Mouse (Mus musculus): ENCODE results near the gene 4933405L10Rik. TPM values are rescaled to one million over a fixed set of nuclear protein-coding genes. Genes with fewer than 3 reads are reported as not detected.

Gene 4933405L10Rik
- total RNA-seq, 4 experiments from 2014 or later = 0.41 to 0.78 (median 0.45) TPM

DNA sequence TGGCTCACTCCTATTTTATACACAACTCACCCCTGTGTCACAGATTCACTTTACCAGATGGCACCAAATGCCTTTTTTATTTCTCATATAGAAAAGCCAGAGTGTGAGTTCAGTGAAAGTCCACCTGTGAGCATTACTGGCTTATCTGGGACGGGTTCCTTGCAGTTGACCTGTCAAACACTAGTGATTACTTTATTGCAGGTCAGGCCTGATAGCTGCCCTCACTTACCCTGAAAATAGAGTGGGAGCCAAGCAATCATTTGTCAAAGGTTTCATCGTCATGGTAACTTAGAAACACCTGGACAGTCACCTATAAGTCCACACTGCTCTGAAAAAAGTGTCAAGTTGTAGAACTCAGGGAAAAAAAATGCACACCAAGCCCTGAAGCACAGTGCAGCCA, 47.2 kb downstream of the 4933405L10Rik start:
- no peak for DNase-seq (ENCODE audit: low spot score in 2 of 2)

- no peak for DNase-seq (ENCODE audit: low spot score in 2 of 2)
These were observed 50.4 kb downstream of the 4933405L10Rik start for GRCm38 (mm10) chr8:105757796-105758276.

DNA sequence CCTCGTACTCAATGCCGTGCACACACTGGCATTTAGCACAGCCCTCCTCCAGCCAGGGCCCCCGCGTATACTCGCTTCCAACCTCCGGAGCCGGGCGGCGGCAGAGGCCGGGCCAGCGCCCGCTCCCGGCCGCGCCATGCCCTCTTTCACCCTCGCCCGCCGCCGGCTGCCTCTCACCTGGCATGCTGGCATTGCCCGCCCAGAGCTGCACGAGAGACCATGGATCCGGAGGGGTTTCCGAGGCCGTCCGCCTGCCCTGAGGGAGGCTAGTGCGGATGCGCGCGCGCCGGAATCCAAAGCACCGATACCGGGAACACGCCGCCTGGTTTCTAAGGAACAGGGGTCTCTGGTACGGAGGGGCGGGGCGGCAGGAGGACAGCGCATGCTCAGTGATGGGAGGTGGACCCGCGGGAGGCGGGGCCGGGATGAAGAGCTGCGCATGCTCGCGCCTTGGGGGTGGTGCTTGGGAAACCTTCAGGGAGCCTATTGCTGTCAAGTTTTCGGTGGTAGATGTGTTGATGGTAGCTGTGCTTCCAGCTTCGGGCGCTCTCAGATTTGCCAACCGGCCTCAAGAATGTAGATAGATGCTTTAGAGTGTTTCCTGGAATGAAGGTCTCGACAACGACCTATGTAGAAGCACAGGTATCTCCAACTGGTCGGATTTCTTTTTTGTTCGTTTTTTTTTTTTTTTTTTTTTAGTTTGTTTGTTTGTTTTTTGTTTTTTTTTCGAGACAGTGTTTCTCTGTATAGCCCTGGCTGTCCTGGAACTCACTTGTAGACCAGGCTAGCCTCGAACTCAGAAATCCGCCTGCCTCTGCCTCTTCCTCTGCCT, 51.0 kb downstream of the 4933405L10Rik start, which contains the start of gene Gfod2:
TSS of gene Gfod2 (minus strand) at position 388 of the 832 bp plus-strand sequence.
- DNase-seq (ENCODE audit: low spot score in 2 of 2) = peak; percentile 92 to 97

Other genes with a start within 250 kb of the 4933405L10Rik start
- gene Tppp3, start 236.1 kb upstream of the 4933405L10Rik start, total RNA-seq (2022) = 10 to 100 TPM; 42.2 to 55.5 (median 47.9) TPM
- gene Zdhhc1, start 210.8 kb upstream of the 4933405L10Rik start, total RNA-seq (2022) = 10 to 100 TPM; 35.1 to 41.2 (median 40.8) TPM
- not detected for gene Hsd11b2, start 188.9 kb upstream of the 4933405L10Rik start, total RNA-seq (2022)
- 100 to 1,000 TPM; 258 to 301 (median 285) TPM for gene Atp6v0d1, start 141.6 kb upstream of the 4933405L10Rik start, total RNA-seq (2022)
- gene Ripor1, start 102.4 kb upstream of the 4933405L10Rik start, total RNA-seq (2022) = 10 to 100 TPM; 75.4 to 83.7 (median 81.8) TPM
- 10 to 100 TPM; 67.5 to 77.9 (median 71.5) TPM for gene Ctcf, start 71.1 kb upstream of the 4933405L10Rik start, total RNA-seq (2022)
- gene Agrp, start 70.3 kb upstream of the 4933405L10Rik start, total RNA-seq (2022) = under 1 TPM in 1 of 4 experiments, not detected in 3; 0.79 TPM
- 10 to 100 TPM; 61.2 to 71.3 (median 68.4) TPM for gene Carmil2, start 21.4 kb upstream of the 4933405L10Rik start, total RNA-seq (2022)
- gene Acd, start 6.6 kb upstream of the 4933405L10Rik start, total RNA-seq (2022) = 10 to 100 TPM; 42.1 to 47.0 (median 43.1) TPM
- gene Pard6a, start 6.5 kb upstream of the 4933405L10Rik start, total RNA-seq (2022) = 10 to 100 TPM; 29.4 to 33.7 (median 32.5) TPM
- gene Enkd1, start 555 bp downstream of the 4933405L10Rik start, total RNA-seq (2022) = 10 to 100 TPM; 10.7 to 11.7 (median 11.0) TPM
- 10 to 100 TPM; 17.8 to 21.3 (median 19.8) TPM for gene Gfod2, start 51.0 kb downstream of the 4933405L10Rik start, total RNA-seq (2022)
- 10 to 100 TPM; 24.0 to 28.4 (median 26.2) TPM for gene Ranbp10, start 119.7 kb downstream of the 4933405L10Rik start, total RNA-seq (2022)
- under 1 TPM in 3 of 4 experiments, not detected in 1; 0.18 to 0.49 (median 0.31) TPM for gene Tsnaxip1, start 120.1 kb downstream of the 4933405L10Rik start, total RNA-seq (2022)
- 10 to 100 TPM; 11.6 to 18.5 (median 14.0) TPM for gene Cenpt, start 145.6 kb downstream of the 4933405L10Rik start, total RNA-seq (2022)
- 10 to 100 TPM; 36.4 to 39.7 (median 38.3) TPM for gene Thap11, start 147.5 kb downstream of the 4933405L10Rik start, total RNA-seq (2022)
- gene Nutf2, start 152.9 kb downstream of the 4933405L10Rik start, total RNA-seq (2022) = 10 to 100 TPM; 12.8 to 36.2 (median 22.6) TPM
- 10 to 100 TPM; 65.0 to 72.8 (median 69.3) TPM for gene Edc4, start 173.2 kb downstream of the 4933405L10Rik start, total RNA-seq (2022)
- 1 to 10 TPM in 2 of 4 experiments, under 1 TPM in 1, not detected in 1; 0.92 to 2.9 (median 2.7) TPM for gene Nrn1l, start 185.9 kb downstream of the 4933405L10Rik start, total RNA-seq (2022)
- 1 to 10 TPM; 7.5 to 9.6 (median 9.1) TPM for gene Pskh1, start 192.8 kb downstream of the 4933405L10Rik start, total RNA-seq (2022)
- 1 to 10 TPM in 1 of 4 experiments, under 1 TPM in 3; 0.74 to 2.0 (median 0.82) TPM for gene Ctrl, start 226.2 kb downstream of the 4933405L10Rik start, total RNA-seq (2022)
- 10 to 100 TPM; 59.9 to 90.3 (median 75.5) TPM for gene Psmb10, start 230.8 kb downstream of the 4933405L10Rik start, total RNA-seq (2022)
- 10 to 100 TPM; 30.9 to 47.5 (median 35.4) TPM for gene Lcat, start 235.7 kb downstream of the 4933405L10Rik start, total RNA-seq (2022)